Mouse (Mus musculus): Measurements from ENCODE around the gene Scarb1.
"Not testable (repeated sequence)": the region's sequence is repeated elsewhere in the genome, so short reads cannot be mapped to it uniquely, and the experiment has no call there.

Scarb1 gene

GRCm38 (mm10) chr5:125340547-125341262 lies at the start of gene Scarb1:
Scarb1 (minus strand) TSS chr5:125341094.
- DNase-seq, result peak; percentile 86 to 90

GRCm38 (mm10) chr5:125389579-125390441 lies 48.9 kb upstream of the Scarb1 start, which contains the start of gene Ubc:
Ubc (minus strand) TSS chr5:125390202.
- peak; percentile 93 to 96 for DNase-seq

- DNase-seq, result peak; percentile 92 to 95
Measured at GRCm38 (mm10) chr5:125389131-125389578, 48.3 kb upstream of the Scarb1 start, which contains the start of gene Gm10382. Gm10382 (plus strand) TSS chr5:125389322.

- DNase-seq, result no peak
Measured at GRCm38 (mm10) chr5:125388358-125389092, 47.6 kb upstream of the Scarb1 start.

GRCm38 (mm10) chr5:125387295-125387694 lies 46.4 kb upstream of the Scarb1 start:
- DNase-seq, result not testable (repeated sequence)

GRCm38 (mm10) chr5:125385215-125385940 lies 44.5 kb upstream of the Scarb1 start:
- no peak for DNase-seq

- no peak for DNase-seq
Measured at GRCm38 (mm10) chr5:125384512-125385214, 43.8 kb upstream of the Scarb1 start.

GRCm38 (mm10) chr5:125383637-125384420 lies 42.9 kb upstream of the Scarb1 start:
- DNase-seq, result no peak

- peak; percentile 80 to 83 for DNase-seq
Measured at GRCm38 (mm10) chr5:125382673-125383558, 42.0 kb upstream of the Scarb1 start.

GRCm38 (mm10) chr5:125381954-125382672 lies 41.2 kb upstream of the Scarb1 start:
- no peak for DNase-seq

- no peak for DNase-seq
Measured at GRCm38 (mm10) chr5:125378919-125379318, 38.0 kb upstream of the Scarb1 start.

GRCm38 (mm10) chr5:125377214-125377613 lies 36.3 kb upstream of the Scarb1 start:
- DNase-seq, result no peak

GRCm38 (mm10) chr5:125375871-125376270 lies 35.0 kb upstream of the Scarb1 start:
- no peak for DNase-seq

GRCm38 (mm10) chr5:125372027-125372426 lies 31.1 kb upstream of the Scarb1 start:
- no peak for DNase-seq

- DNase-seq, result no peak
Measured at GRCm38 (mm10) chr5:125370950-125371693, 30.2 kb upstream of the Scarb1 start.

GRCm38 (mm10) chr5:125368568-125368967 lies 27.7 kb upstream of the Scarb1 start:
- peak; percentile 79 to 83 for DNase-seq

GRCm38 (mm10) chr5:125368156-125368555 lies 27.3 kb upstream of the Scarb1 start:
- no peak for DNase-seq

- DNase-seq, result no peak
Measured at GRCm38 (mm10) chr5:125364851-125365429, 24.0 kb upstream of the Scarb1 start.

Measured in cerebellum, postnatal 10 days (tissue).